Mouse (Mus musculus): ENCODE data around the gene Klrb1f.

DNA sequence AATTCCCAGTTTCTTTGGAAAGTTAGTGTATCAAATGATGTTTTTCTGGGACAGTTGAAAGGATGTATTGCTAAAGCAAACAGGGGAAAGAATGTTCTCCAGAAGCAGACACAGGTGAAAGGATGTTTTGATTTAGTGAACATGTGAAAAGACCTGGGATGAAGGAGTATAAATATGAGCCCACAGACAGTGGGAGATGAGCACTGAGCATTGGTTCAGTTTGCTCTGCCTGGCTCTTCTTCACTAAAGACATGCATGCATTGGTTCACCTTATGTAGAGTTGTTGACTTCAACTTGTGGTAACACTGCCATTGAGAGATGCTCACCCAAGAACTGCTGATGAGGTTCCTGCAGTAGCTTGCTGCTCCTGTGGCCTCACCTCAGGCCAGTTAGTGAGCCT, 9.4 kb upstream of the Klrb1f start:
- TF ChIP-seq CTCF (IDR thresholded peaks at IDR 0.05) (no peak), EP300 (IDR thresholded peaks at IDR 0.05; ENCODE audit: insufficient read depth, low read depth, low read length) (no peak), POLR2A (IDR thresholded peaks at IDR 0.05; ENCODE audit: insufficient read depth, low read depth, low read length) (no peak)
